Mouse (Mus musculus): Measurements from ENCODE around the gene Cdh13. TPM values are rescaled to one million over a fixed set of nuclear protein-coding genes. Genes with fewer than 3 reads are reported as not detected.

Cdh13 gene
- polyA plus RNA-seq, 1 experiment from 2014 or later: 5.6 TPM

- no peak for ATAC-seq
- Histone ChIP-seq H3K9ac (ENCODE audit: low read depth, low read length) (no peak overlapping the region), H3K27ac (ENCODE audit: low read depth, low read length) (no peak overlapping the region), H3K27me3 (replicated peaks; ENCODE audit: control insufficient read depth, insufficient read depth, low read length) (no peaks in the 10 kb centered on the region), H3K9me3 (ENCODE audit: control insufficient read depth) (no peaks in the 10 kb centered on the region), H3K36me3 (ENCODE audit: control insufficient read depth, insufficient read depth) (no peaks in the 10 kb centered on the region), H3K4me3 (ENCODE audit: low read depth, low read length) (no peak overlapping the region), H3K4me2 (replicated peaks; ENCODE audit: low read depth) (no peak overlapping the region), H3K4me1 (replicated peaks; ENCODE audit: control insufficient read depth, insufficient read depth, low read length) (no peaks in the 10 kb centered on the region)
- WGBS: 79% methylated on average over 7 of the region's 7 CpGs
- TF ChIP-seq CTCF (IDR thresholded peaks at IDR 0.05; ENCODE audit: low read depth): no peak
Measured at GRCm38 (mm10) chr8:118789649-118790048, 506.1 kb downstream of the Cdh13 start.

- ATAC-seq: no peak
- H3K9me3 ChIP-seq (ENCODE audit: control insufficient read depth): no peaks in the 10 kb centered on the region
- H3K4me3 ChIP-seq (ENCODE audit: low read depth, low read length): no peak overlapping the region
- no peaks in the 10 kb centered on the region for H3K4me1 ChIP-seq (replicated peaks; ENCODE audit: control insufficient read depth, insufficient read depth, low read length)
- 82% methylated on average over 9 of the region's 9 CpGs for WGBS
- H3K27ac ChIP-seq (ENCODE audit: low read depth, low read length): no peak overlapping the region
- H3K27me3 ChIP-seq (replicated peaks; ENCODE audit: control insufficient read depth, insufficient read depth, low read length): no peaks in the 10 kb centered on the region
- H3K36me3 ChIP-seq (ENCODE audit: control insufficient read depth, insufficient read depth): no peaks in the 10 kb centered on the region
- no peak overlapping the region for H3K4me2 ChIP-seq (replicated peaks; ENCODE audit: low read depth)
- TF ChIP-seq CTCF (IDR thresholded peaks at IDR 0.05; ENCODE audit: low read depth): no peak
- H3K9ac ChIP-seq (ENCODE audit: low read depth, low read length): no peak overlapping the region
Measured at GRCm38 (mm10) chr8:118794886-118795285, 511.4 kb downstream of the Cdh13 start.

DNA sequence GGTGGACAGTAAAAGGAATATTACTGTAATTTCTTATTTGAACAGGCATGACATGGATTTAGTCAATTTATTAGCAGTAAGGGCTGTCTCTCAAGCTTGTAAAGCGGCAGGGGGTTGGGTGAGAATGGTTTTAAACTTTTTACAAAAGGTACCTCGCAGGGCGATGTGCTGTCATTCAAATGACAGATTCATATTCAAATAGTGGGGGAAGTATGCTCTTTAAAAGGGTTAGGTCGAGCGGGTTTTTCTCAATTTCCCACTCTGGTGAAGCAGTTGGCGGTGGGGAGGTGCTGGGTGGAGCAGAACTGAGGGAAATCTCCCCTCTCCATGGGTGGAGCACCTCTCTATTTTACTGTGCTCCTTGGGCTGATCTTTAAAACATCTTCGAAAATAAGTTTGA is 513.0 kb downstream of the Cdh13 start:
- no peak for ATAC-seq
- WGBS: 54% methylated on average over 7 of the region's 7 CpGs
- H3K27ac ChIP-seq (ENCODE audit: low read depth, low read length): no peak overlapping the region

GRCm38 (mm10) chr8:118797127-118797526 is 513.6 kb downstream of the Cdh13 start:
- TF ChIP-seq CTCF (IDR thresholded peaks at IDR 0.05; ENCODE audit: low read depth): no peak
- H3K4me2 ChIP-seq (replicated peaks; ENCODE audit: low read depth): no peak overlapping the region
- no peaks in the 10 kb centered on the region for H3K4me1 ChIP-seq (replicated peaks; ENCODE audit: control insufficient read depth, insufficient read depth, low read length)
- H3K4me3 ChIP-seq (ENCODE audit: low read depth, low read length): no peak overlapping the region
- 67% methylated on average over 3 of the region's 3 CpGs for WGBS
- no peak overlapping the region for H3K9ac ChIP-seq (ENCODE audit: low read depth, low read length)
- peaks cover 3% of the 10 kb centered on the region; the same call in 1 of the 2 replicates for H3K9me3 ChIP-seq (ENCODE audit: control insufficient read depth)
- ATAC-seq: no peak
- no peak overlapping the region for H3K27ac ChIP-seq (ENCODE audit: low read depth, low read length)
- H3K27me3 ChIP-seq (replicated peaks; ENCODE audit: control insufficient read depth, insufficient read depth, low read length): no peaks in the 10 kb centered on the region
- no peaks in the 10 kb centered on the region for H3K36me3 ChIP-seq (ENCODE audit: control insufficient read depth, insufficient read depth)

More for the DNA sequence above, 513.0 kb downstream of the Cdh13 start:
- no peak overlapping the region for H3K4me2 ChIP-seq (replicated peaks; ENCODE audit: low read depth)
- H3K4me3 ChIP-seq (ENCODE audit: low read depth, low read length): no peak overlapping the region
- no peak for TF ChIP-seq CTCF (IDR thresholded peaks at IDR 0.05; ENCODE audit: low read depth)
- H3K36me3 ChIP-seq (ENCODE audit: control insufficient read depth, insufficient read depth): no peaks in the 10 kb centered on the region
- H3K9ac ChIP-seq (ENCODE audit: low read depth, low read length): no peak overlapping the region
- H3K9me3 ChIP-seq (ENCODE audit: control insufficient read depth): peaks cover 3% of the 10 kb centered on the region; the same call in 1 of the 2 replicates
- H3K4me1 ChIP-seq (replicated peaks; ENCODE audit: control insufficient read depth, insufficient read depth, low read length): no peaks in the 10 kb centered on the region
- H3K27me3 ChIP-seq (replicated peaks; ENCODE audit: control insufficient read depth, insufficient read depth, low read length): no peaks in the 10 kb centered on the region

DNA sequence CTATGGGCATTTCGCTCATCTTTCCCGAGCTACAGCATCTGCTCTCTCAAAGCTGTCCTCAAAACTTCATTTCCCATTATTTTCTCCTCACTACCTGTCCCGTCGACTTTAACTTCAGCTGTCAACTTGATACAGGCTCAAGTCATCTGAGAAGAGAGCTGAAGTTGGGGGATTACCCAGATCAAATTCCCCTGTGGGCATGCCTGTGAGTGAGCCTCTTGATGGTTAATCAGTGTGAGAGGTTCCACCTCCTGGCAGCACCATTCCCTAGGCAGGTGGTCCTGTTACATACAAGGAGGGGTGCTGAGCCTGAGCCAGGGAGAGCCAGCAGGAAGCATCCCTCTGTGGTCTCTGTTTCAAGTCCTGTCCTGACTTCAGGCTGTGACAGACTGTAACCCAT is 519.6 kb downstream of the Cdh13 start:
- no peaks in the 10 kb centered on the region for H3K27me3 ChIP-seq (replicated peaks; ENCODE audit: control insufficient read depth, insufficient read depth, low read length)
- H3K9me3 ChIP-seq (ENCODE audit: control insufficient read depth): peaks cover 3% of the 10 kb centered on the region; the same call in 1 of the 2 replicates
- H3K36me3 ChIP-seq (ENCODE audit: control insufficient read depth, insufficient read depth): no peaks in the 10 kb centered on the region
- no peak for ATAC-seq
- no peak overlapping the region for H3K4me3 ChIP-seq (ENCODE audit: low read depth, low read length)
- WGBS: 77% methylated on average over 4 of the region's 4 CpGs
- H3K4me2 ChIP-seq (replicated peaks; ENCODE audit: low read depth): no peak overlapping the region
- TF ChIP-seq CTCF (IDR thresholded peaks at IDR 0.05; ENCODE audit: low read depth): no peak
- no peak overlapping the region for H3K27ac ChIP-seq (ENCODE audit: low read depth, low read length)
- H3K9ac ChIP-seq (ENCODE audit: low read depth, low read length): no peak overlapping the region
- no peaks in the 10 kb centered on the region for H3K4me1 ChIP-seq (replicated peaks; ENCODE audit: control insufficient read depth, insufficient read depth, low read length)

DNA sequence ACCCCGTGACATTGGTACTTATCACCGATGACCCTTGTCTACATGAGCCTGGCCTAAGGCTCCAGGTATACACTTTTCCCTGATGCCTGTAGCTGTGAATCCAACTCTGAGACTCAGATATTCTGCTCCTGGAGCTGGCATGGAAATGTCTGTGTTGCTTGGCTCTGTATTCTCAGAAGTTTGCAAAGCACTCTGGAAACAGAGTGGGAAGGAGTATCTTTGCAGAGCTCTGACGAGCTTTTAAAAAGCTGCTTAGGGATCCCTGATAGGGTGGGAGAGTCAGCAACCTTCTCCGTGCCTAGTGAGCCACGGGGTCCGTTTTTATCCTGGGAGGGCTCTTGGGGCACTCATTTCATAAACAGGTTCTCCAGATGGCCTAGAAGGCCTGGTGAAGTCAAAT is 526.1 kb downstream of the Cdh13 start:
- ATAC-seq: no peak
- H3K27me3 ChIP-seq (replicated peaks; ENCODE audit: control insufficient read depth, insufficient read depth, low read length): no peaks in the 10 kb centered on the region
- no peak for TF ChIP-seq CTCF (IDR thresholded peaks at IDR 0.05; ENCODE audit: low read depth)
- H3K4me2 ChIP-seq (replicated peaks; ENCODE audit: low read depth): no peak overlapping the region
- H3K27ac ChIP-seq (ENCODE audit: low read depth, low read length): no peak overlapping the region
- H3K4me1 ChIP-seq (replicated peaks; ENCODE audit: control insufficient read depth, insufficient read depth, low read length): no peaks in the 10 kb centered on the region
- WGBS: 62% methylated on average over 6 of the region's 6 CpGs
- H3K9ac ChIP-seq (ENCODE audit: low read depth, low read length): no peak overlapping the region
- H3K9me3 ChIP-seq (ENCODE audit: control insufficient read depth): no peaks in the 10 kb centered on the region
- no peaks in the 10 kb centered on the region for H3K36me3 ChIP-seq (ENCODE audit: control insufficient read depth, insufficient read depth)
- no peak overlapping the region for H3K4me3 ChIP-seq (ENCODE audit: low read depth, low read length)

DNA sequence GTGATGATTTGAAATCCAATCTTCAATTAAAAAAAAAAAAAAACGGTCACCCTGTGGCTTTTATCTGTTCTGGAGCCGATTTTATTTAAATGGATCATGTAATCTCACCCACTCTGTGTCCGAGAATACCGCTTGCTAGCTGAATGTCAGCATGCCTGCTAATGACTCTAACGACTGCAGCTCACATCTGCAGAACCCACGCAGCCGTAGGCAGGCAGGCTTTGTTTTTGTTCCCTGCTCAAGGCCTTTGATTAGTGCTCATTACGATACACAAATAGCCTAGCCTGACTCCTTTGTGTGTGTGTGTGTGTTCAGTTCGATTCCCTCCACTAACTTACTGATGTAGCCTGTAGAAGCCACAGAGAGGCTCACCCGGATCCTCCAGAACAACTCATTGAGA is 531.5 kb downstream of the Cdh13 start:
- WGBS: 74% methylated on average over 10 of the region's 10 CpGs
- Histone ChIP-seq H3K4me2 (replicated peaks; ENCODE audit: low read depth) (no peak overlapping the region), H3K27ac (ENCODE audit: low read depth, low read length) (no peak overlapping the region), H3K9me3 (ENCODE audit: control insufficient read depth) (no peaks in the 10 kb centered on the region), H3K27me3 (replicated peaks; ENCODE audit: control insufficient read depth, insufficient read depth, low read length) (no peaks in the 10 kb centered on the region), H3K36me3 (ENCODE audit: control insufficient read depth, insufficient read depth) (no peaks in the 10 kb centered on the region), H3K4me3 (ENCODE audit: low read depth, low read length) (no peak overlapping the region), H3K9ac (ENCODE audit: low read depth, low read length) (no peak overlapping the region), H3K4me1 (replicated peaks; ENCODE audit: control insufficient read depth, insufficient read depth, low read length) (no peaks in the 10 kb centered on the region)
- no peak for ATAC-seq
- no peak for TF ChIP-seq CTCF (IDR thresholded peaks at IDR 0.05; ENCODE audit: low read depth)
